Mouse (Mus musculus) limb, embryonic 14.5 days (tissue): ENCODE data around the gene Sned1. TPM values are rescaled to one million over a fixed set of nuclear protein-coding genes. Genes with fewer than 3 reads are reported as not detected.
"Not testable (repeated sequence)": the region's sequence is repeated elsewhere in the genome, so short reads cannot be mapped to it uniquely, and the experiment has no call there.

Experiments
- ATAC-seq: fragments of 200-750 bp; cut with Nextera tagmentation; 2 replicates; pipeline ENCODE4 v1.8.0; 2017; ENCODE audit warnings: low read depth, moderate number of reproducible peaks, moderate TSS enrichment; ENCODE audit not compliant: low FRiP score
- DNase-seq: peaks from one replicate; pipeline ENCODE4 v3.0.0-alpha.2; 2015; ENCODE audit warnings: low spot score
- H3K27ac ChIP-seq: fragments of 300-500 bp; sonication (generic); replicated peaks from 2 replicates; pipeline ENCODE4 v1.5.1; 2014; ENCODE audit warnings: low read depth, mild to moderate bottlenecking, low read length, moderate library complexity, mixed read lengths
- H3K27me3 ChIP-seq: fragments of 300-500 bp; sonication (generic); 2 replicates; pipeline ENCODE4 v1.6.1; 2014; ENCODE audit warnings: low read length, mixed read lengths; ENCODE audit not compliant: control insufficient read depth, insufficient read depth
- H3K36me3 ChIP-seq: fragments of 300-500 bp; sonication (generic); 2 replicates; pipeline ENCODE4 v1.6.1; 2014; ENCODE audit warnings: mild to moderate bottlenecking, low read length, moderate library complexity, mixed read lengths; ENCODE audit not compliant: control insufficient read depth, insufficient read depth
- H3K4me1 ChIP-seq: fragments of 300-500 bp; sonication (generic); 2 replicates; pipeline ENCODE4 v1.6.1; 2014; ENCODE audit warnings: antibody characterized with exemption, low read length, mixed read lengths; ENCODE audit not compliant: control insufficient read depth, insufficient read depth
- H3K4me2 ChIP-seq: fragments of 300-500 bp; sonication (generic); replicated peaks from 2 replicates; pipeline ENCODE4 v1.6.1; 2014; ENCODE audit warnings: low read depth, mild to moderate bottlenecking, low read length, moderate library complexity; ENCODE audit not compliant: severe bottlenecking
- H3K4me3 ChIP-seq: fragments of 300-500 bp; sonication (generic); replicated peaks from 2 replicates; pipeline ENCODE4 v1.5.1; 2014; ENCODE audit warnings: low read length
- H3K9ac ChIP-seq: fragments of 300-500 bp; sonication (generic); 2 replicates; pipeline ENCODE4 v1.6.1; 2014; ENCODE audit warnings: mild to moderate bottlenecking, low read depth, low read length, moderate library complexity; ENCODE audit not compliant: severe bottlenecking
- H3K9me3 ChIP-seq: fragments of 300-500 bp; sonication (generic); 2 replicates; pipeline ENCODE4 v1.6.1; 2016; ENCODE audit warnings: low read length; ENCODE audit not compliant: control insufficient read depth
- POLR2A ChIP-seq: fragments of 200-500 bp; IDR thresholded peaks from 2 replicates; pipeline ENCODE4 v1.8.0; 2012; ENCODE audit warnings: inconsistent platforms, mild to moderate bottlenecking, moderate library complexity, borderline replicate concordance; ENCODE audit not compliant: insufficient read depth, insufficient read length; ENCODE audit errors: extremely low read depth
- WGBS: fragments of 180-500 bp; shearing (Covaris S2); extraction: QIAGEN DNeasy Blood & Tissue Kit; methylation state at CpG from one replicate; pipeline ENCODE4 v1.1.7; 2014; 5-methylcytosine and 5-hydroxymethylcytosine counted together
- polyA plus RNA-seq, 2 experiments: library from polyadenylated mRNA; depleted of rRNA in 1 of 2; stranded (reverse) in 1 of 2; unstranded in 1 of 2; fragments of >200 nt; fragmentation: Nextera tagmentation in 1 of 2; extraction: Ambion mirVana in 1 of 2; gene quantifications; 2 replicates each; pipeline versions ENCODE4 v1.2.1 to v1.2.3; 2012 to 2014

Sned1 gene
- polyA plus RNA-seq, 2 experiments: 20.6 to 52.0 TPM

GRCm38 (mm10) chr1:93289678-93290214 lies 54.1 kb downstream of the Sned1 start:
- Histone ChIP-seq H3K9ac (no peak overlapping the region), H3K4me2 (no peak overlapping the region), H3K27ac (no peak overlapping the region), H3K27me3 (no peaks in the 10 kb centered on the region), H3K4me1 (no peaks in the 10 kb centered on the region), H3K9me3 (no peaks in the 10 kb centered on the region), H3K4me3 (no peak overlapping the region), H3K36me3 (peaks cover 74% of the 10 kb centered on the region)
- 59% methylated on average over 3 of the region's 3 CpGs for WGBS
- TF ChIP-seq POLR2A: no peak
- DNase-seq: no peak
- ATAC-seq: no peak

GRCm38 (mm10) chr1:93290956-93291355 lies 55.3 kb downstream of the Sned1 start:
- Histone ChIP-seq H3K36me3 (peaks cover 70% of the 10 kb centered on the region), H3K9ac (no peak overlapping the region), H3K9me3 (no peaks in the 10 kb centered on the region), H3K27ac (no peak overlapping the region), H3K27me3 (no peaks in the 10 kb centered on the region), H3K4me3 (no peak overlapping the region), H3K4me2 (no peak overlapping the region), H3K4me1 (no peaks in the 10 kb centered on the region)
- 81% methylated on average over 4 of the region's 4 CpGs for WGBS
- no peak for ATAC-seq
- no peak for TF ChIP-seq POLR2A
- DNase-seq: no peak

GRCm38 (mm10) chr1:93291591-93291990 lies 56.0 kb downstream of the Sned1 start:
- H3K27me3 ChIP-seq: no peaks in the 10 kb centered on the region
- no peak overlapping the region for H3K4me2 ChIP-seq
- no peak overlapping the region for H3K9ac ChIP-seq
- peaks cover 70% of the 10 kb centered on the region for H3K36me3 ChIP-seq
- H3K4me1 ChIP-seq: no peaks in the 10 kb centered on the region
- no peaks in the 10 kb centered on the region for H3K9me3 ChIP-seq
- no peak overlapping the region for H3K27ac ChIP-seq
- ATAC-seq: no peak
- TF ChIP-seq POLR2A: no peak
- no peak overlapping the region for H3K4me3 ChIP-seq
- no peak for DNase-seq
- WGBS: 95% methylated on average over 1 of the region's 1 CpGs

GRCm38 (mm10) chr1:93292006-93292405 lies 56.4 kb downstream of the Sned1 start:
- Histone ChIP-seq H3K36me3 (peaks cover 70% of the 10 kb centered on the region), H3K4me3 (no peak overlapping the region), H3K4me1 (no peaks in the 10 kb centered on the region), H3K27me3 (no peaks in the 10 kb centered on the region), H3K27ac (no peak overlapping the region), H3K4me2 (no peak overlapping the region), H3K9ac (no peak overlapping the region), H3K9me3 (no peaks in the 10 kb centered on the region)
- no peak for TF ChIP-seq POLR2A
- ATAC-seq: no peak
- WGBS: 80% methylated on average over 8 of the region's 8 CpGs
- DNase-seq: no peak

GRCm38 (mm10) chr1:93294491-93294890 lies 58.9 kb downstream of the Sned1 start:
- H3K4me3 ChIP-seq, H3K27ac ChIP-seq, H3K4me1 ChIP-seq, H3K27me3 ChIP-seq, DNase-seq, H3K9ac ChIP-seq, ATAC-seq, H3K4me2 ChIP-seq, H3K9me3 ChIP-seq: not testable (repeated sequence)
- H3K36me3 ChIP-seq: peaks cover 74% of the 10 kb centered on the region
- 88% methylated on average over 3 of the region's 3 CpGs for WGBS

GRCm38 (mm10) chr1:93299791-93300190 lies 64.2 kb downstream of the Sned1 start:
- whole genome bisulfite sequencing: 80% methylated on average over 4 of the region's 4 CpGs
- H3K4me1 ChIP-seq: peaks cover 2% of the 10 kb centered on the region; the same call in 1 of the 2 replicates
- H3K4me3 ChIP-seq: no peak overlapping the region
- H3K9me3 ChIP-seq: no peaks in the 10 kb centered on the region
- H3K9ac ChIP-seq: no peak overlapping the region
- H3K27me3 ChIP-seq: no peaks in the 10 kb centered on the region
- DNase-seq (no peak), ATAC-seq (no peak)
- peaks cover 86% of the 10 kb centered on the region for H3K36me3 ChIP-seq
- TF ChIP-seq POLR2A: no peak
- H3K27ac ChIP-seq: no peak overlapping the region
- H3K4me2 ChIP-seq: no peak overlapping the region
